Mouse (Mus musculus): ENCODE data around the gene Zfp324.
A peak's percentile ranks its signal among the peaks of the same experiment; 100 is the strongest.

Zfp324 gene

DNA sequence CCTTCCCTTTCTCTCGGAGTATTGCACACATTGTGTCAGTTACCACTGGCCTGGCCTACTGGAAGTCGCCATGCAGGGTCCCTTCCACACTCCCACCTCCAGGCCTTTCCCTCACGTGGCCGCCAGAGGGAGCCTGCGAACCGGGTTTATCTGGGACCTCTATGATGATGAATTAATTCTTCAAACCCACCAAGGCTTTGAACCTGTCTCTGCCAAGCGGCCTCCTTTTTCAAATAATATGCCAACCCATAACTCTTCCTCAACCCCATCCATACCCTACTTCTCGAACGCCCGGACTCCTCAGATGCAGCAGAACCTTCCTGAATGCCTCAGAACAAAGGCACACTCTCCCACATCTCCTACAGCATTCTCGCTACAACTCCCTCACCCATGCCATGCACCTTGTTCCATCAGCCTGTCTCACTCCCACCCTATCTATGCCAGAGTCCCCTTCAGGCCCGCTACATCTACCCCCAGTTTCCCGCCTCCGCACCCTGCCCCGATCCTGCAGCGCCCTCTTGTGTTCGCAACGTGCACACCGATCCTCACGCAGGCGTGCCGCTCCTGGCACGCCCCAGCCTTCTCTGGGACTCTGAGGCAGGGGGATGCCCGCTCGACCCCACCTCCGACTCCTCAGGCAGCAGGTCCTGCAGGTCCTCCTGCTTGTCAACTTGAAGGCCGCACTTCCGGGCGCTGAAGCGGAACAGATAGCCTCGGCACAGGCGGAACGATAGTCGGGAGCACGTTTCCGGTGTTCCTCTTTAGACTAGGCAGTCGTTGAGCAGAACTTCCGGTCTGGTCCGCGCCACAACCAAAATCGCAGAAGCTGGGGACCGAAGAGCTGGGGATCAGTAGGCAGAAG lies 43.7 kb downstream of the Zfp324 start:
- DNase-seq (ENCODE audit: low spot score in 2 of 2): peak; percentile 87 to 94

- DNase-seq (ENCODE audit: low spot score in 2 of 2): no peak
Measured at GRCm38 (mm10) chr7:13010005-13010908, 44.6 kb downstream of the Zfp324 start, which contains the start of gene Zbtb45. Gene Zbtb45 (minus strand): TSS chr7:13010034.

DNA sequence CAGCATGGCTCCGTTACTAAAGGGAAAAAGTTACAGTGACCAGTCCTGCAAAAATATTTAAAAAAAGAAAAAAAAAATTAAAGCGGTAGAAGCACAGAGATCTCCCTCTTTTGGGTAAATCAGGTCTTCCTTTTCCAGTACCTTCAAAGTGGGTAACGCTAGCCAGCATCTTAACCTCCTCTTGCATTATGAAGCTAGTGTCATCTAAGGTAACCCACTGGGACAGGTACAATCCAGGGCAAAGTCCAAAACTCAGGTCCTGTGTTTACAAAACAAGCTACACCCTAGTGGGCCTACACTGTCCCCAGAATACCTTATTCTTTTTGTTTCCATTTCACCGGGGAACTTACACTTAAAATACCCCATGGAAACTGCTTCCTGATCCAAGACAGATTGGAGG lies 48.0 kb downstream of the Zfp324 start:
- DNase-seq (ENCODE audit: low spot score in 2 of 2): no peak

- DNase-seq (ENCODE audit: low spot score in 2 of 2): no peak
Measured at GRCm38 (mm10) chr7:13014275-13014839, 48.7 kb downstream of the Zfp324 start.

DNA sequence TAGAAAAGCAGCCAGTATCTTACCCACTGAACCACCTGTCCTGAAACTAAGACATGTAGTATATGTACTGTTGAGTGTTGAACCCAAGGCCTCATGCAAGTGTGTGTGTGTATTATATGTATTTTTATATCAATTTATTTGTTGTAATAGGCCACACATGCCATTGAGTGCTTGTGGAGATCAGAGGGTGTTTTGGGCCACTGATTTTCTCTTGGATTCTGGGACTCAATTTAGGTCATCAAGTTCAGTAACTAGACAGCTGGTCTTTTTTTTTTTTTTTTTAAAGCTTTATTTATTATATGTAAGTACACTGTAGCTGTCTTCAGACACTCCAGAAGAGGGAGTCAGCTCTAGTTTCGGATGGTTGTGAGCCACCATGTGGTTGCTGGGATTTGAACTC lies 49.6 kb downstream of the Zfp324 start:
- no peak for DNase-seq (ENCODE audit: low spot score in 2 of 2)

DNA sequence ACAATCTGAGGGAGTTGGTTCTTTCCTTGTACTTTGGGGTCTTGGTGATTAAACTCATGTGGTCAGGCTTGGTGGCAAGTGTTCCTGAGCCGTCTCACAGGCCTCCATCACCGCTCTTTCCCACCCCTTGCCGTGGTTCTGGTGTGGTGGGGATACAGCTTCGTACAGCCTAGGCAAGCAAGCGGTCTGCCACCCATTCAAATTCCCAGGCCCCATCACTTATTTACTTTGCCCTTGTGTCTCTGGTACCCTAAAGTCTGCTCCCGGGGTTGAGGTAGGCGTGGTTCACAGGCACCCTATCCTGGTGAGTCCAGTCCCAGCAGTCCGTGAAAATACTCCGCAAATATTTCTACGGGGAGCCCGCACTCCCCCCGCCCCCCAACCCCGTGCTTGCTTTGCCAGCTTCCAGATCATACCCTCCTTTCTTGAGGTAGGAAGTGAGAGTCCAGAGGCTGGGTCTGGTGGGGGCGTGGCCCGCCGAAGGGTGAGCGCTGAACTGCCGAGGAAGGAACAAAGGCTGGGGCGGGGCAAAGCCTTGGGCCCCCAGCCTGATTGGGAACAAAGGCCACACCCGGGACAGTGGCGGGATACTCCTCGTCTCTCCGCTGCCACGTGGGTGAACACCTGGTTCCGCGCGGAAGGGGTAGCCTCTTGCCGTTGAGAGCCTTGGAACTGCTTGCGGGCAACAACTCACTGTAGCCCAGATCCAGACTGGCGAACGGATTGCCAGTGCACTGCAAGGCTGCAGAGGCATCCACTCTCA lies 57.3 kb downstream of the Zfp324 start:
- DNase-seq (ENCODE audit: low spot score in 2 of 2): no peak

Measured in frontal cortex, postnatal 14 days (tissue).